Comparison of ENCODE assay signal across 9 mouse cellular contexts in genomic region chr4:91399510-91400196, GRCm38 (mm10). TPM values are rescaled to one million over a fixed set of nuclear protein-coding genes. Genes with fewer than 3 reads are reported as not detected.
DNase-seq lines count a peak whose midpoint lies in the region; ATAC-seq and TF ChIP-seq lines count a peak whose summit lies in the region.
"Had no signal": no experiment of that assay in that cellular context is flagged by ENCODE, and none has a peak within 500 bp of the region (broad histone marks: within the 10 kb centered on the region; RNA-seq: fewer than 3 reads in every experiment).

No protein-coding gene starts in this region.

- H3K4me1 ChIP-seq in kidney, embryonic 16.5 days (ENCODE audit: insufficient read depth, low read length): 0 out of 2 replicates have a peak, but pooled peaks cover 7% of the 10 kb centered on the region
- H3K4me1 ChIP-seq in cortical plate, adult 2 months (ENCODE audit: control insufficient read depth, insufficient read depth, low read length): no peaks in the 10 kb centered on the region
- H3K4me1 ChIP-seq in hindbrain, embryonic 11.5 days (replicated peaks; ENCODE audit: control insufficient read depth, insufficient read depth, low read length): no peaks in the 10 kb centered on the region
- H3K4me1 ChIP-seq in neural tube, embryonic 11.5 days (ENCODE audit: control insufficient read depth, insufficient read depth, low read length): no peaks in the 10 kb centered on the region

- peaks cover 23% of the 10 kb centered on the region for H3K27me3 ChIP-seq in kidney, embryonic 16.5 days (ENCODE audit: insufficient read depth, low read length)
- peaks cover 3% of the 10 kb centered on the region; the same call in 1 of the 2 replicates for H3K27me3 ChIP-seq in hindbrain, embryonic 11.5 days (ENCODE audit: control insufficient read depth, insufficient read depth, low read length)
- H3K27me3 ChIP-seq in neural tube, embryonic 11.5 days (ENCODE audit: control insufficient read depth, insufficient read depth, low read length): 0 out of 2 replicates have a peak, but pooled peaks cover 3% of the 10 kb centered on the region

- WGBS in kidney, embryonic 16.5 days: 1% methylated on average over 17 of the region's 17 CpGs
- under 1% methylated on average over 17 of the region's 17 CpGs for WGBS in hindbrain, embryonic 11.5 days
- 1% methylated on average over 17 of the region's 17 CpGs for WGBS in neural tube, embryonic 11.5 days

- H3K4me2 ChIP-seq in kidney, embryonic 16.5 days (replicated peaks; ENCODE audit: low read depth, low read length): peak overlapping the region; percentile 65
- H3K4me2 ChIP-seq in hindbrain, embryonic 11.5 days (replicated peaks; ENCODE audit: low read depth, low read length): peak overlapping the region; percentile 94
- H3K4me2 ChIP-seq in neural tube, embryonic 11.5 days (ENCODE audit: low read depth): peak overlapping the region; percentile 78

- peak; percentile 85 for ATAC-seq in kidney, embryonic 16.5 days (ENCODE audit: low FRiP score, low TSS enrichment)
- ATAC-seq in hindbrain, embryonic 11.5 days (ENCODE audit: low FRiP score): peak; percentile 96
- peak; percentile 92 for ATAC-seq in neural tube, embryonic 11.5 days (ENCODE audit: insufficient read depth, low FRiP score, low TSS enrichment)
- ATAC-seq in erythroid progenitor cell, adult 5-6 weeks (replicated peaks; ENCODE audit: low FRiP score, poor library complexity, severe bottlenecking): no peak
- ATAC-seq in megakaryocyte progenitor cell, adult 5-6 weeks (replicated peaks; ENCODE audit: poor library complexity): no peak

- no peaks in the 10 kb centered on the region for H3K9me3 ChIP-seq in kidney, embryonic 16.5 days (ENCODE audit: low read length)
- H3K9me3 ChIP-seq in hindbrain, embryonic 11.5 days (ENCODE audit: control insufficient read depth, low read length): no peaks in the 10 kb centered on the region
- H3K9me3 ChIP-seq in neural tube, embryonic 11.5 days (ENCODE audit: control insufficient read depth, low read length): no peaks in the 10 kb centered on the region

- no peak overlapping the region for H3K9ac ChIP-seq in kidney, embryonic 16.5 days (replicated peaks; ENCODE audit: low read length)
- H3K9ac ChIP-seq in hindbrain, embryonic 11.5 days (ENCODE audit: low read depth, low read length): peak overlapping the region; percentile 51
- peak overlapping the region; percentile 45 for H3K9ac ChIP-seq in neural tube, embryonic 11.5 days (ENCODE audit: low read length)

- no peak overlapping the region for H3K27ac ChIP-seq in kidney, embryonic 16.5 days (ENCODE audit: low read length)
- no peak overlapping the region for H3K27ac ChIP-seq in cortical plate, adult 2 months (ENCODE audit: insufficient read depth, low read length)
- peak overlapping the region; percentile 78 for H3K27ac ChIP-seq in hindbrain, embryonic 11.5 days (ENCODE audit: low read depth, low read length)
- peak overlapping the region; percentile 74; the same call in 1 of the 2 replicates for H3K27ac ChIP-seq in neural tube, embryonic 11.5 days (ENCODE audit: low read depth, low read length)

- no peak for TF ChIP-seq CTCF in cortical plate, adult 2 months (IDR thresholded peaks at IDR 0.05; ENCODE audit: extremely low read depth, insufficient read depth, low read length)

- H3K4me3 ChIP-seq in kidney, embryonic 16.5 days (ENCODE audit: low read length): peak overlapping the region; percentile 32
- peak overlapping the region; percentile 20; the same call in 1 of the 2 replicates for H3K4me3 ChIP-seq in cortical plate, adult 2 months (ENCODE audit: insufficient read depth, low read length)
- H3K4me3 ChIP-seq in hindbrain, embryonic 11.5 days (ENCODE audit: low read depth, low read length): peak overlapping the region; percentile 35
- H3K4me3 ChIP-seq in neural tube, embryonic 11.5 days (ENCODE audit: low read depth, low read length): peak overlapping the region; percentile 39

- no peak for DNase-seq in kidney, adult 9 months
- DNase-seq in hindbrain, embryonic 11.5 days (ENCODE audit: low spot score): peak; percentile 81
- DNase-seq in neural tube, embryonic 11.5 days (ENCODE audit: low spot score): peak; percentile 85
- DNase-seq in thymus, adult 18-20 months: no peak

- H3K36me3 ChIP-seq in kidney, embryonic 16.5 days (ENCODE audit: insufficient read depth, low read length): no peaks in the 10 kb centered on the region
- no peaks in the 10 kb centered on the region for H3K36me3 ChIP-seq in hindbrain, embryonic 11.5 days (ENCODE audit: control insufficient read depth, insufficient read depth, low read length)
- H3K36me3 ChIP-seq in neural tube, embryonic 11.5 days (ENCODE audit: control insufficient read depth, insufficient read depth, low read length): no peaks in the 10 kb centered on the region

- TF ChIP-seq POLR2A in cortical plate, adult 2 months (IDR thresholded peaks at IDR 0.05; ENCODE audit: extremely low read depth, insufficient read depth, low read length): no peak

RNA-seq across cellular contexts. Expression of gene Elavl2, which starts 0.9 kb away (rescaled TPM):
- polyA plus RNA-seq in kidney, embryonic 16.5 days (2015; fragmentation: Nextera tagmentation; extraction: Ambion mirVana): 2.2 and 3.3 TPM in 2 replicates
- 38.6 and 41.1 TPM in 2 replicates for polyA plus RNA-seq in cortical plate, adult 2 months (2012; rRNA removed)
- 103 and 112 TPM in 2 replicates for polyA plus RNA-seq in hindbrain, embryonic 11.5 days (2014; fragmentation: Nextera tagmentation; extraction: Ambion mirVana)
- polyA plus RNA-seq in neural tube, embryonic 11.5 days (2014; fragmentation: Nextera tagmentation; extraction: Ambion mirVana): 101 and 113 TPM in 2 replicates
- not detected in 2 replicates for total RNA-seq in erythroid progenitor cell, adult 5-6 weeks (2015; ENCODE audit: low replicate concordance)
- total RNA-seq in erythroid progenitor cell, adult 5-6 weeks (2017; ENCODE audit: low replicate concordance): not detected in 2 replicates
- not detected in 2 replicates for total RNA-seq in megakaryocyte progenitor cell, adult 5-6 weeks (2015)
- not detected in 2 replicates for total RNA-seq in megakaryocyte progenitor cell, adult 5-6 weeks (2017)
- total RNA-seq: hematopoietic stem cell, adult 5-6 weeks had no signal

Comparison
In these comparisons a context has a peak if more than half of its experiments do, and no peak if none do; other contexts are left out.
1. ATAC-seq: peak in kidney, embryonic 16.5 days (single experiment), hindbrain, embryonic 11.5 days (single experiment) and neural tube, embryonic 11.5 days (single experiment); none in erythroid progenitor cell, adult 5-6 weeks (single experiment) and megakaryocyte progenitor cell, adult 5-6 weeks (single experiment).
2. H3K27ac ChIP-seq: peak in hindbrain, embryonic 11.5 days (single experiment) and neural tube, embryonic 11.5 days (single experiment); none in kidney, embryonic 16.5 days (single experiment) and cortical plate, adult 2 months (single experiment).
3. DNase-seq: peak in hindbrain, embryonic 11.5 days (single experiment) and neural tube, embryonic 11.5 days (single experiment); none in kidney, adult 9 months (single experiment) and thymus, adult 18-20 months (0 of 2).
4. Peak in every context shown above with its lines, with median percentiles within 50 percentile points of each other: H3K4me2 ChIP-seq and H3K4me3 ChIP-seq.